Mouse (Mus musculus): ENCODE results near the gene Tgfbrap1.

Tgfbrap1 gene

GRCm38 (mm10) chr1:43006524-43006923, 91.9 kb downstream of the Tgfbrap1 start:
- no peak for DNase-seq

GRCm38 (mm10) chr1:43006051-43006514, 92.4 kb downstream of the Tgfbrap1 start:
- DNase-seq, result peak; percentile 22

Data from layer of hippocampus, adult 9-11 months (tissue).